Mouse (Mus musculus) liver, adult 2 months (tissue): ENCODE measurements at regions not wholly inside any gene's neighbourhood (a gene's known extent, or its start where the extent isn't known, plus 50 kb on each side); places are given as distances from the start of the nearest gene placed in this dataset.

ENCODE experiments used
- DNase-seq: peaks from one replicate; pipeline ENCODE4 v3.0.0-alpha.2; 2011; ENCODE audit warnings: low read depth, low spot score; ENCODE audit errors: extremely low read depth
- H3K27ac ChIP-seq: fragments of 200-500 bp; replicated peaks from 2 replicates; pipeline ENCODE4 v1.5.1; 2012; ENCODE audit warnings: low read depth, mild to moderate bottlenecking, control low read depth, inconsistent platforms, low read length; ENCODE audit not compliant: insufficient read depth
- H3K27me3 ChIP-seq: fragments of 200-500 bp; 2 replicates; pipeline ENCODE4 v1.6.1; 2012; ENCODE audit warnings: mild to moderate bottlenecking, moderate library complexity, low read length, inconsistent platforms; ENCODE audit not compliant: control insufficient read depth, insufficient read depth
- H3K36me3 ChIP-seq: fragments of 200-500 bp; 2 replicates; pipeline ENCODE4 v1.6.1; 2012; ENCODE audit warnings: low read length, inconsistent platforms; ENCODE audit not compliant: control insufficient read depth, insufficient read depth
- H3K4me1 ChIP-seq: fragments of 200-500 bp; 2 replicates; pipeline ENCODE4 v1.6.1; 2011; ENCODE audit warnings: low read length; ENCODE audit not compliant: control insufficient read depth, insufficient read depth
- H3K4me3 ChIP-seq: fragments of 200-500 bp; 2 replicates; pipeline ENCODE4 v1.5.1; 2011; ENCODE audit warnings: low read depth, mild to moderate bottlenecking, control low read depth, low read length, moderate library complexity; ENCODE audit not compliant: insufficient read depth
- H3K79me2 ChIP-seq: fragments of 200-500 bp; 2 replicates; pipeline ENCODE4 v1.6.1; 2012; ENCODE audit warnings: inconsistent platforms, mild to moderate bottlenecking, low read length, moderate library complexity; ENCODE audit not compliant: control insufficient read depth, insufficient read depth
- H3K9ac ChIP-seq: fragments of 200-500 bp; 2 replicates; pipeline ENCODE4 v1.6.1; 2012; ENCODE audit warnings: low read depth, mild to moderate bottlenecking, control low read depth, inconsistent platforms, low read length
- CTCF ChIP-seq: fragments of 200-500 bp; IDR thresholded peaks from 2 replicates; pipeline ENCODE4 v1.5.1; 2011; ENCODE audit warnings: low read depth, low read length, control low read depth
- POLR2A ChIP-seq: fragments of 200-500 bp; IDR thresholded peaks from 2 replicates; pipeline ENCODE4 v1.6.1; 2011; ENCODE audit warnings: low read length, control low read depth; ENCODE audit not compliant: insufficient read depth; ENCODE audit errors: extremely low read depth
- WGBS: fragments of 180-500 bp; shearing (Covaris S2); methylation state at CpG from one replicate; pipeline ENCODE4 v1.1.7; 2018; 5-methylcytosine and 5-hydroxymethylcytosine counted together

GRCm38 (mm10) chr15:16404077-16404476, 324.5 kb upstream of the Cdh9 start:
- no peak for TF ChIP-seq POLR2A
- no peak for TF ChIP-seq CTCF
- WGBS, result 76% methylated on average over 5 of the region's 5 CpGs

GRCm38 (mm10) chr15:16406203-16406602, 322.4 kb upstream of the Cdh9 start:
- H3K27me3 ChIP-seq, result no peaks in the 10 kb centered on the region

More at GRCm38 (mm10) chr15:16404077-16404476, 324.5 kb upstream of the Cdh9 start:
- no peak overlapping the region for H3K27ac ChIP-seq
- no peaks in the 10 kb centered on the region for H3K4me1 ChIP-seq
- no peaks in the 10 kb centered on the region for H3K27me3 ChIP-seq
- H3K4me3 ChIP-seq, result no peak overlapping the region
- no peak overlapping the region for H3K9ac ChIP-seq
- no peak for DNase-seq
- no peaks in the 10 kb centered on the region for H3K36me3 ChIP-seq
- no peaks in the 10 kb centered on the region for H3K79me2 ChIP-seq

GRCm38 (mm10) chr15:16411686-16412085, 316.9 kb upstream of the Cdh9 start:
- no peak overlapping the region for H3K4me3 ChIP-seq
- 80% methylated on average over 1 of the region's 1 CpGs for WGBS
- H3K4me1 ChIP-seq, result no peaks in the 10 kb centered on the region
- H3K79me2 ChIP-seq, result no peaks in the 10 kb centered on the region
- H3K27ac ChIP-seq, result no peak overlapping the region
- H3K36me3 ChIP-seq, result no peaks in the 10 kb centered on the region
- TF ChIP-seq POLR2A (no peak), CTCF (no peak)
- no peak for DNase-seq
- H3K27me3 ChIP-seq, result no peaks in the 10 kb centered on the region
- no peak overlapping the region for H3K9ac ChIP-seq

More at GRCm38 (mm10) chr15:16406203-16406602, 322.4 kb upstream of the Cdh9 start:
- H3K4me1 ChIP-seq, result no peaks in the 10 kb centered on the region
- no peak overlapping the region for H3K9ac ChIP-seq
- no peaks in the 10 kb centered on the region for H3K79me2 ChIP-seq
- H3K4me3 ChIP-seq, result no peak overlapping the region
- H3K27ac ChIP-seq, result no peak overlapping the region
- no peak for DNase-seq
- H3K36me3 ChIP-seq, result no peaks in the 10 kb centered on the region
- TF ChIP-seq CTCF, result no peak
- no peak for TF ChIP-seq POLR2A

GRCm38 (mm10) chr15:16417719-16418118, 310.8 kb upstream of the Cdh9 start:
- 77% methylated on average over 3 of the region's 3 CpGs for WGBS
- Histone ChIP-seq H3K36me3 (no peaks in the 10 kb centered on the region), H3K4me1 (no peaks in the 10 kb centered on the region), H3K27ac (no peak overlapping the region), H3K27me3 (no peaks in the 10 kb centered on the region), H3K9ac (no peak overlapping the region), H3K4me3 (no peak overlapping the region), H3K79me2 (no peaks in the 10 kb centered on the region)
- TF ChIP-seq CTCF (no peak), POLR2A (no peak)
- no peak for DNase-seq

GRCm38 (mm10) chr15:16423019-16423418, 305.5 kb upstream of the Cdh9 start:
- H3K4me3 ChIP-seq, result no peak overlapping the region
- no peak for TF ChIP-seq CTCF
- TF ChIP-seq POLR2A, result no peak
- no peak for DNase-seq
- no peak overlapping the region for H3K9ac ChIP-seq
- H3K4me1 ChIP-seq, result no peaks in the 10 kb centered on the region
- no peaks in the 10 kb centered on the region for H3K27me3 ChIP-seq
- H3K36me3 ChIP-seq, result no peaks in the 10 kb centered on the region
- no peaks in the 10 kb centered on the region for H3K79me2 ChIP-seq
- 81% methylated on average over 3 of the region's 3 CpGs for WGBS
- no peak overlapping the region for H3K27ac ChIP-seq

GRCm38 (mm10) chr15:16446631-16447030, 281.9 kb upstream of the Cdh9 start:
- no peaks in the 10 kb centered on the region for H3K4me1 ChIP-seq
- no peaks in the 10 kb centered on the region for H3K79me2 ChIP-seq

More at GRCm38 (mm10) chr15:16446631-16447030, 281.9 kb upstream of the Cdh9 start:
- H3K9ac ChIP-seq, result no peak overlapping the region
- no peak for TF ChIP-seq POLR2A
- TF ChIP-seq CTCF, result no peak
- no peak overlapping the region for H3K4me3 ChIP-seq
- no peak for DNase-seq
- H3K27me3 ChIP-seq, result no peaks in the 10 kb centered on the region
- no peaks in the 10 kb centered on the region for H3K36me3 ChIP-seq
- H3K27ac ChIP-seq, result no peak overlapping the region
